Mouse (Mus musculus) adrenal gland, adult 8-10 months (tissue): Measurements from ENCODE around the gene Slc5a4a. TPM values are rescaled to one million over a fixed set of nuclear protein-coding genes. Genes with fewer than 3 reads are reported as not detected.
A peak's percentile ranks its signal among the peaks of the same experiment; 100 is the strongest.

Experiments used
- DNase-seq: peaks from one replicate; pipeline ENCODE4 v3.0.0; 2022
- total RNA-seq, 4 experiments: library from RNA; stranded (reverse); gene quantifications; 2 replicates each; pipeline ENCODE4 v1.2.4; 2022

Slc5a4a gene
- not detected for total RNA-seq

DNA sequence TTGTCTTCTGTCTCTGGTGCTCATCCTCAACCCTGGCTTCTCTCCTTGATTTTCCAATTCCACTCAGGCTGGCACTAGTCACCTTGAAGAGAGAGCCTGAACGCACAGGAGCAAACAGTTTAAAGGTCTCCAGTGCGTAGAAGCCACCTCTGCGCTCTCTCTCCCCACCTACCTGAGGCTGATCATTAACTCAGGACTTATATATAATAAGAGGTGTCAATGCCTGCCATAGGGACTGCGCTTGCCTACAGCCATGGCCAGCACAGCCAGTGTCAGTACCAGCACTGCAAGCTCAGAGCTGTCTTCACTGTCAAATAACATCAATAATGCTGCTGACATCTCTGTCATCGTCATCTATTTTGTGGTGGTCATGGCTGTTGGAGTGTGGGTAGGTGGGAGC, at the start of gene Slc5a4a:
TSS of gene Slc5a4a (plus strand) at position 174 of the 400 bp plus-strand sequence.
- DNase-seq = no peak

DNA sequence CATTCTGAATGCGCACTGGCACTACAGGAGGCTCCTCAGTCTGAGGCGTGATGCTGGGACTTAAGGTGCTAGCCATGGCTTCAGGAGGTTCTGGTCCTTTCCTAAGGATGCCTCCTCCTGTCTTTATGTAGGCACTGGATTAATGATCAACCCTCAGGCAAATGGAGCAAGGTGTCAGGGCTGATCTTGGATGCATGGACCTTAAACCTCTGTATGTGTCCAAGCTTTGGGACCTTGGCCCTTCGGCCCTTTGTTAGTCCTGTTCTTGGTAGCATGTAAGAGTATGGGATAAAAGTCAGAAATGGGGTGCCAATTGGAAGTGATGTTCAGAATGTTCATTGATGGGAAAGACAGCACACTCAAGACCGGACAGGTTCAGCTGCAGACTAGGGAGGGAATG, 36.4 kb upstream of the Slc5a4a start, which contains the start of gene Slc5a4b:
TSS of gene Slc5a4b (minus strand) at position 101 of the 400 bp plus-strand sequence.
- no peak for DNase-seq

DNA sequence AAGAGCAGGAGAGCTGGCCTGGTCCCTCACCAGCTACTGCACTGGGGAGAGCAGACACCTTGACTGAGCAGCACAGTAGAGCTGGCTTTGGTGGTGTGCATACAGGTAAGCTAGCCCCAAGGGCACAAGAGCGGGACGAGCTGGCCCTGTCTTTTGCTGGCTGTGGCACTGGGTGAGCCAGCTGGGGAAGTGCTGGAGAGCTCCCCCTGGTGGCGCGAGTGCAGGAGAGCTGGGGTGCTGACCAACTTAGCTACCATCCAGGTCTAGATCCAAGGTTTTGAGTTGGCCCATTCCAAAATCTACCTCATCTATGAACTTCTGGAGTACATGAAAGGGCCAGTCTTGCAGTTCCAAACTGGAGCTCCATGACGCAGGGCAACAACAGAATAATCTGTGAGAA, 29.3 kb upstream of the Slc5a4a start:
- peak; percentile 33 for DNase-seq

DNA sequence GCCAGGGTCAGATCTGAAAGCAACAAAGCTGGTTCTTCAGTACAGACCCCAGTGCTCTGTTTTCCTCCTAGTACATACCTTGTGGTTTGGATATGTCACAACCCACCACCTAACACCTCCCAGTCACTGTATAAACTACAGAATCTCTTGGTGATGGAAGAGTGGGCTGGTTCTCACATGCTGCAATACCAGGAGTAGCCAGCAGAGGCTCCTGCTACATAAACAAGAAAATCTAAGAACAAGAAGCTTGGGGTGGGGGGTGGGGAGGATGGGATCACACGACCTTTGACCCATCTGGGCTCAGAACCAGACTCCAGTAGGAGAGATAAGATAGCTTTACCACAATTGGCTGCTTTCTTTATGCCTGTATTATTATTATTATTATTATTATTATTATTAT, 28.5 kb upstream of the Slc5a4a start:
- no peak for DNase-seq

DNA sequence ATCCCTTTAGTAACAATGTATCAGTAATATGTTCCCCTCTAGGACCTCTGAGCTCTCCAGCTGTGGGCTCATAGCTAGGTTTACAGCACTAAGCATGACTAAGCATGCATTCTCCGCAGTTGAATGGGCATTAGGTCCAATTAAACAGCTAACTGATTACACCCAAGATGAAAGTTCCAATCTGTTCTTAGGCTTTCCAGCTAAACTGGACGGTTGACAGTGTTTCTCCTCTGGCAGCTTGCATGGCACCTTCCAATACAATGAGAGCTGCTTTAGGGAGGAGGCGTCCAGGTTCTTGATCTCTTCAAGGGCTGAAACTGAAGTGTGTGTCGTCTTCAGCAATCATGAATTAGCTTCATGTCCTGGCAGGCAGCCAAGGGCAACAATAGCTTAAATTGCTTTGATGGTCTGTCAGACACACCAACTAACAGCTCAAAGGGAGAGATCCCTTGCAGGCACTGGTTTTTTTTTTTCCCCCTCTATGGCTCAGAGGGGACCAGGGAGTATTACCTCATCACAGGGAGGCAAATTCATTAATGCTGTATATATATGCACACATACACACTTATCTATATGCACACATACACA, 27.0 kb upstream of the Slc5a4a start:
- no peak for DNase-seq

DNA sequence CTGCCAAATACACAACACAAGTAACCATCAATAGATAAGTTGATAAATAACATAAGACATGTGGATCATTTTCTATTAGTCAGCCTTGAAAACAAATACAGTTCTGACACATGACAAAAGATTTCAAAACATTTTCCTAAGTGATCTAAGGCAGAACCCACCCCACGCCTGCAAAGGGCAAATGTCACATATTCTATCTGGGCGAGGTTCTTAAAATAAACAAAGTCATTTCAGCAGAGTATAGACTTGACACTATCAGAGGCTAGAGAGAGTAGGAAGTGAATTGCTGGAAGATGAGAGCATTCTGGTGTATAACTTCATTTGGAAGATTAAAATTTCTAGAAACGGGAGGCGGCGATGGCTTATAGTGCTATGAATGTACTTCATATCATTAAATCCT, 25.8 kb upstream of the Slc5a4a start:
- DNase-seq = no peak

DNA sequence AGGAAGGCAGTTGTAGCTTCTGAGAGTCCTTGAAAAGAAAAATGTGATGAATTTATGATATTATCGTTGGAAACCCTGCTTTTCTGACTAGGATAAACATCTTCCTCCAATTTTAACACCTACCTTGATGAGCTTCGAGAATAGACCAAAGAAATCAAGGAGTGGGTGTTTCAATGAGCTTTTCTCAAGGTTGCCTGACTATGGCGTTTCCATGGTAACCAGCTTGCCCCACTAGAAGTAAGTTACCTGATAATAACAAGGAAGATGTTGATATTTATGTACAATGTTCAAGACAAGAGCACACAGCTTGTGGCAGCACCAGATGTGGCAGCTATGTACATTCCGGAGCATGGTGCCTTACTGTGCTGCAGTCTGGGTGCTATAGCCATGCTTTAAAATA, 14.7 kb upstream of the Slc5a4a start:
- DNase-seq = no peak

DNA sequence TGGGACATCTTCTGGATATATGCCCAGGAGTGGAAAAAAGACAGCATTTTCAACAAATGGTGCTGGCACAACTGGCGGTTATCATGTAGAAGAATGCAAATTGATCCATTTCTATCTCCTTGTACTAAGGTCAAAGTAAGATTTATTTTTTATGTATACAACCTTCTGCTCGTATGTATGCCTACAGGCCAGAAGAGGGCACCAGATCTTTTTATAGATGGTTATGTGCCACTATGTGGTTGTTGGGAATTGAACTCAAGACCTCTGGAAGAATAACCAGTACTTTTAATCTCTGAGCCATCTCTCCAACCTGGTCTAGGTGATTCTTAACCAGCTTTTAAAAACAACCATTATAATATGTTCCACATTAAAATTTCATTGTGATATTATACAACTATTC, 10.9 kb upstream of the Slc5a4a start:
- no peak for DNase-seq

DNA sequence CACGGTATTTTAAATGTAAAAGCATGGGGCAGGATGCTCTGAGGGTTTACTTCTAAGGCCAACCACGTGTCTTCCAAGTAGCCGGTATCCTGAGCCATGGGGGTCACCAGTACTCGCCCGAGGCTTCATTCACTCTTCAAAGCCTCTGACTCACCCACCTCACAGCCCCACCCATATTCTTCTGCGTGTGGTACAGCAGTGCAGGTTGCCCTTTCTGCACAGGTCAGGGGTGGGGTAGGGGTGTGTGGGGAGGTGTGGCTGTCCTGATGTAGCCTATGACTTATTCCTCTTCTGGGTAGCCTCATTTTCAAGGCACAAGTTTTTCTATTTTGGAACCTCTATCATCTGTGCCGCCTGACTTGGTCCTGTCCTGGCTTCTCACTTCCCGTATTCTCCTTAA, 405 bp upstream of the Slc5a4a start:
- DNase-seq = no peak

DNA sequence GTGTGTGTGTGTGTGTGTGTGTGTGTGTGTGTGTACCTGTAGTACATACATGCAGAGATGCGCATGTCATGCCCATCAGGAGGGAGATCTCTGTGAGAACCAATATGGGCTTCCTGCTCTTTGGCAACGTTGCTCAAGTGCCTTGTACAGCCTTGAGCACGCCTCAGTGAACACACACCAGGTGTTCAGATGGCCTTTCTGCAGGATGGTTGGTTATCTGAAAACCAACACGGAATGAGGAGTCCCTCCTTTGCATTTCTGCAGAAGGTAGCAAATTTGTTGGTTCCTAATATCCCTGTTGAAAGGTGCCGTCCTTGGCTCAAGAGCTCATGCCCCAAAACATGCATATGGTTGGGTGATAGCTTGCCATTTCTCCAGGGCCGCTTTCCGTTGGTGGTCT, 8.7 kb downstream of the Slc5a4a start:
- no peak for DNase-seq

DNA sequence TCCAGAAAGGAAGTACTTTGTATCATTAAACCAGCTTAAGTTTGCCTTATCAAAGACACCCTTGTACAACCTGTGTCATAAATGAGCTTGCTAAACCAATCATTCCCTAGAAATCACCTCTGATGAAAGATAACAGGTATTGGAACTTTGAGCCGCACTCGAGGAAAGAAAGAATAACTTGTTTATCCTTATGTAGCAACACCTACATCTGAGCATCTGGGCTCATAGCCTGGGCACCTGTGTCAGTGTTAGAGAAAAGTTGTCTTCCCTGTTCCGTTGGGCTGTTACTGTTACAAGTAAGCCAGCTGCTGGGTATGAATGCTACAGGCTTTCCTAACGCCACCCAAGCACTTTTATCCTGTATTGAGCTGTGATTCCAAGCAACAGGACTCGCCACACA, 10.3 kb downstream of the Slc5a4a start:
- DNase-seq = no peak

DNA sequence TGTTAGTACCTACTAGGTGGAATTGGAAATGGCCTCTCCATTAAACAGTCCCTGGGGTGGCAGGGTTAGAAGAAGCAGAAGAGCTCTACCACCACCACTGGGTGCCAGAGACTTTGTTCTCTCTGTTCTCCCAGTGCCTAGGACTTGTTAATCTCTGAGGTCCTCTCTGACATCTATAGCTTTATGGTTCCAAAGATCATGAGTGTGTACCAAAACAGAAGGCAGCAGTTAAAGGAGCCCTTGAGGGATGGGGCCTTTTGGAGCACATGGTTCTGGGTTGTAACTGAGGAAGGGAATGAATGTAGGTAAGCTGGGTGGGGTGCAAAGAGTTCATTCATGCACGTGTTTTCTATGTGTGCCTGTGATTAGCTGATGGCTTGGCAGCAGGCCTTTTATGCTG, 10.8 kb downstream of the Slc5a4a start:
- no peak for DNase-seq

DNA sequence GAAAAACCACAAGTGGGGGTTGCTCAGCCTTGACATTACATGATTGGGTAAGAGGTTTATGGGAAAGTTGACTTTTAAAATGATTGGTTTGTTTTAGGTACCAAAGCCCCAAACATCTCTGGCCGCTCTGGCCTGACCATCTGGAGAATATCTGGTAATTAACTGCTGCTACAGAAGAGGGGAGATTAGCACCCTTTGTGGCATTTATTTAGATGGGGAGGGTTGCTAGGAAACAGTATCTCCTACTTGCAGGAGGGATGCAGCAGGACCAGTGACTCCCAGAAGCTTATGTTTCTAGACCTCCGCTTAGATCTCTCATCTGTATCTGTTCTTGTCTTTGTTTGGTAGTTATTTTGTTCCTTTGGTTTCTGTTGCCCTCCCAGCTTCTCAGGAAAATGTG, 27.6 kb downstream of the Slc5a4a start:
- DNase-seq = no peak

DNA sequence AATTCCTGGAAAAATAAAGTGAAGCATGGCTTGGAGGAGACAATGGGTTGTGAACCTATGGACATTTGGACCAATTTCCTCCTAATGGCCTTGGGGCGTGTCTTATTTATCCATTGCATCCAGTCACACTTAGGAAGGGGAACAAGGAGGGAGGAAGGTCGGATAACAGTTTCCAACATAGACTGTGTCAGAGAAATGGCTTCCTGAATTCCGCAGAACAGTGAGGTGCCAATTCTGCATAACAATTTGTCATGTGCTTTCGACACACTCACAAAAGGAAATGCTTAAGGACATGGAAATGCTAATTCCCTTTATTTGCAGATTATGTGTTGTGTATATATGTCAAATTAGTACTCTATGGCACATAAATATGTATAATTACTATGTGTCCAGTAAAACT, 38.0 kb downstream of the Slc5a4a start:
- DNase-seq = no peak

DNA sequence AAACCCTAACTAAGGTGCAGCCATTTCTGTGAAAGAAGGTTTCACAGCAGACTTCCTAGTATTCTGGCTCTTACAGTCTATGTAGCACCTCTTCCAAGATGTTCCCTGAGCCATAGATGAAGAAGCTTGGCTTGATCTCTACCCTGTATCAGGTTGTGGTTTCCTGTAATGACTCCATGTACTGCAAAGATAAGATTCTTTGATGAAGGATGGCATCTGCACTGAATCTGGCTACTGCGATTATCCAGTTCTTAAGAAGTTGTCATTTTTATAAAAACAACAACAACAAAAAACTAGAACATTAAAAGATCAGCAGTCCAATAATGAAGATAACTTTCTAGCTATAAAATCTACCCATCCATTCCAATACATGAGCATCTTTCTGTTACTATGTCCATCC, 40.8 kb downstream of the Slc5a4a start:
- no peak for DNase-seq

DNA sequence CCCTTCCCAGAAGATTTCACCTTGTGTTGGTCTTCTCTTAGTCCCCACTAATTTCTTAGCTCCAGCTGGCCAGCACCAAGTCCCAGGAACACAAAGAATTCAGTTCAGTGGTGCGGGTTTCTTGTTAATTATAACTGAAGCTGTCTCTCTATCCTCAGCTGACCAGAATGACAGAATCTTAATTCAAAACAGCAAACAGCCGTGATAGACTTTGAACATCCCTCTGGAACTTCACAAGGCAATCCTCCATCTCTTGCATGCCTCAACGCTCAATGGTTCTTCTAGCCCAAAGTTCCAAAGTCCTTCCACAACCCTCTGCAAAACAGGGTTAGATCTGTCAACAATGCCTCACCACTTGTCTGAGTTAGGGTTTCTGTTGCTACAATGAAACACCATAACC, 54.2 kb downstream of the Slc5a4a start:
- DNase-seq = no peak

DNA sequence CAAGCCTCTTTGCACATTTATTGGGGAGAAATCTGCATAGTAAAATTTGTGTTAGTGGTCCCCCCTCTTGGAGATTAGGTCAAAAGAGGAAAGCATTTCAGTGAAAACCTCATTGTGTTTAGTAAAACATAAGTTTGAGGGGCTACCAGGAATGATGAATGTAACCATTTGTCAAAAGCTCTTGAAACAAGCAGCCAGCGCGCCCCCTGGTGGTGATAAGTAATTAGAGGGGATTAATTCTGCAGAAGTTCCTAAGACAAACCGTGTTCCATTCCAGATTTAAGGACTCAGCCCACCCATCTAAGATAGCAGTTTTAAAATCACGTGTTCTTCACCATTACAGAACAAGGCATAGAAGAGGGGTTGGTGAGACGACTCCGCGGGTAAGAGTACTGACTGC, 54.7 kb downstream of the Slc5a4a start:
- DNase-seq = peak; percentile 9

DNA sequence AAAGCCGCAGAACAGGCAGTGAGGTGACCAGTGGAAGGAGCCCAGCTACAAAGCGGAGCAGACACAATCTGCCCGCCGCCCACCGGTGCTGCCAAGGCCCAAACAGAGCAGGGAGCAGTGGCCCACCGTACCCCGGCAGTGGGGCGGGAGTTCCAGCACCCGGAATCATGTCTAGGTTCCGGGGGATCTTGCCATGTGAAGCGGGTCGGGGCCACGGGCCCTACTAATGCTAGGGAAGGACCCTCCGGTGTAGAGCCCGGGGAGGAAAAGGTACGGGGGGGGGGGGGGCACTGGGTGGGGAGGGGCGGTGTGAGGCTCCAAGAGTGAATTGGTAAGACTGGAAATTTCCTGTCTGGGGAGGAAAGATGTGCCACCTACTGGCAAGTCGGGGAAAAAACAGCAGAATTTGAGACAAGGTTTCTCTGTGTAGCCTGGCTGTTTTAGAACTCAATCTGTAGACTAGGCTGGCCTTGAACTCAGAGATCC, 56.6 kb downstream of the Slc5a4a start:
- DNase-seq = no peak

DNA sequence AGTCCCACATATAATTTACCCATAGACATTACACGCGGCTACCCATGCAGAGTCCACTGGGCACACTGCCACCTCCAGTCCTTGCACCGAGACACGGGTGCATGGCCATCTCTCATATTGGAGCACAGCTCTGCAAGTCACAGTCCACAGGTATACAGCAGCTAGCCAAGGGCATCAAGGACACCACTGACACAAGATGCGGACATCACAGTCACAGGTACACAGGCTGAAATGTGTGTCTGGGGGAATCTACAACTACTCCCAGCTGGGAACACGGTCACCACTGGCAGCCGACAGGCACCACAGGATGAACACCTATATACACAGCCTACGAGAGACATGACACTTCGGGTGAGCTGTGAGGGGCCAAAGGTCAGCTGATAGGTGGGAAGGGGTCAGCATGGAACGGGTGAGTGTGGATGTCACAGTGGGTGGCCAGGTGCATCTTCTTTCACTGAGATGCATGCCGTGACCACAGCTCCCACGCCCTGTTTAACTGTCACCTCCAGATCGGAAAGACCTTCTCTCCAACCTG, 60.1 kb downstream of the Slc5a4a start:
- no peak for DNase-seq

DNA sequence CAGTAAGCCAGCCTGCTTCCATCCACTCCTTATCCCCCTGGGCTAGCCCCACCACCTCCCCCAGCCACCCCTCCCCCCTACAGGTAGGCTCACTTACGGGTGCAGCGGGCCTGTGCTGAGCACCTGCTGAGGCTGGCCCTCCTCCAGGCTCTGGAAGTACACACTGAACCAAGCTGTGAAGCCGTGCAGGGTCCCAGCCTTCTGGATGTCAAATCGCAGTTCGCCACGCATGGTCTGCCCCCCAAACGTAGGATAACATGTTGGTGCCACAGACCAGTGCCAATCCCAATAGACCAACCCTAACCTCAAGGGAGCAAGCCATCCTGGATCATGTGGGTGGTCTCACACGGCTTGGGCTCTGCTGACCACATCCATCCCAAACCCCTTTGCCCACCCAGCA, 62.0 kb downstream of the Slc5a4a start:
- DNase-seq = no peak

DNA sequence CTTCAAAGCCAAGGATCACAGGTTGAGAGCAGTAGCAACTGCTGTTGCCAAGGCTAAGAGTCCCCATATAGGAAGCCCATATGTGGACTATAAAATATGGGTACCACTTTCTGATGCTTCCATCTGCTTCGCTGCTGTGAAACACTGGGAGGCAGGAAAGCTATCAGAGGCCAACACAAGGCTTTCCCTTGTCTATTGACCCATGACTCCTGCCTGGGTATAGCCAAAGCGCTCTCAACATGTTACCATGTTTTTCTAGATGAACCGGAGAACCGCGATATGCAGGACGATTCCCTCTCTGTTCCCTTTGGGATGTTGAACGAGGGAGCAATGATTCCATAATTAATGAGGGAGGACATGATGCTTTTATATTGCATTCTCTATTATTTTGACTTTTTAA, 63.6 kb downstream of the Slc5a4a start:
- DNase-seq = no peak

DNA sequence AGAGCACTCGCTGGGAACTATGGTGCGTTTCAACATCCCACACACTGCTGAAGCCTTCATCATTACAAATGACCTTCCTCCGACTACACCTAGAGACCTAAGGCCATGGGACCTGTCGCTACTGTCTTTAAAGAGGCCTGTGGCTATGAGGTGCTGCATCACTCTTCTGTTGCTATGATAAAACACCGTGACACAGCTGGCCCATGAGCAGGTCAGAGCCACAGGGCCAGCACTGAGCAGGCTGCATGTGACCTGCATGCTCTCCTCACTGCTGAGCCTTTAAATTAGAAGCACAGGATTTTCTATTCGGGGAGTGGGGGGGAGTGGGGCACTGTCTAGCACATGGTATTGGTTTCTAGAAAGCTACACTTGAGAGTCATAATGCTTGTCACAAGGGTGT, 64.9 kb downstream of the Slc5a4a start:
- no peak for DNase-seq

DNA sequence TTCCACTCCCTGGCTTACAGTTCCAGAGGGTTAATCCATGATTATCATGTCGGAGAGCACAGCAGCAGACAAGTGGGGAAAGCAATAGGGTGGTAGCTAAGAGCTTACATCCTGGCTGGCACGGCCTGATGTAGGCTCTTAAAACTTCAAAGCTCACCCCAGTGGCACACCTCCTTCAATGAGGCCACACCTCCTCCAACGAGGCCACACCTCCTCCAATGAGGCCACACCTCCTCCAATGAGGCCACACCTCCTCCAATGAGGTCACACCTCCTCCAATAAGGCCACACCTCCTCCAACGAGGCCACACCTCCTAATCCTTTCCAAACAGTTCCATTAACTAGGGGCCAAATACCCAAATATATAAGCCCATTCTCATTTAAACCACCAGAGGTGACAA, 66.9 kb downstream of the Slc5a4a start:
- no peak for DNase-seq

DNA sequence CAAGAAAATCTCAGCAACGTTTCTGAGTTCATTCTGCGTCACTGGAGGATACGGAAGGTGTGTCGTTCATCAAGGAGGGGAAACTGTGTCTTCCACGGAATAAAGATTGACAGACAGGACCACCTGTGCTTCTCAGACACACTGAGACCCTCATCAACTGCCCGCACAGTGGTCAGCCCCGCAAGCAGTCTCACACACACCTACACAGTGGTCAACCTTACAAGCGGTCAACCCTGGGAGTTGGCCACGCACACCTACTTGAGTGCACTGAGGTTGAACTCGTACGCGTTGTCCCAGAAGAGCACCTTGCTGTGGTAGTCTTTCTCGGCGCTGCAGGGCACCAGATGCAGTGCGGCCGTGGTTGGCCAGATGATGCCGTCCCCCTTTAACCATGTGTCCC, 69.8 kb downstream of the Slc5a4a start:
- DNase-seq = no peak

DNA sequence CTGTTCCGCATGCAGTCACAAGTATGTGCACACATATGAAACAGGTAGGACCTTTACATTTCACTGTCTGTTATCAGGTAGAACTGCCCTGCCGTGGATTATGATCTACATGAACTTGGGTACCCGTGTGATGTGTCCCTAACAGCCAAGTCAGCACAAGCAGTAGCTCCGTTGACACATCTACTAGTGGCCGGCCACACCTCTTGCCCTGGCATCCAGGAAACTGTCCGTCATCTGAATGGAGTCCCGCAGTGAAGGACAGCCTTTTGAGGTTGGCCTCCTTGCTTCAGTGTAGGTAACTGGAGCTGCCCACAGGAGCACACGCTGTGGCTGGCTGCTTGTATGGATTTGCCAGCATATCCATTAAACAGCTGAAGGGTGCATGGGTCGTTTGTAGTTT, 71.0 kb downstream of the Slc5a4a start:
- no peak for DNase-seq
